Mouse (Mus musculus): ENCODE results near the gene Tmtc3. TPM values are rescaled to one million over a fixed set of nuclear protein-coding genes. Genes with fewer than 3 reads are reported as not detected.

Gene Tmtc3
- polyA plus RNA-seq (2012; rRNA removed) = 6.8 and 8.3 TPM in 2 replicates

DNA sequence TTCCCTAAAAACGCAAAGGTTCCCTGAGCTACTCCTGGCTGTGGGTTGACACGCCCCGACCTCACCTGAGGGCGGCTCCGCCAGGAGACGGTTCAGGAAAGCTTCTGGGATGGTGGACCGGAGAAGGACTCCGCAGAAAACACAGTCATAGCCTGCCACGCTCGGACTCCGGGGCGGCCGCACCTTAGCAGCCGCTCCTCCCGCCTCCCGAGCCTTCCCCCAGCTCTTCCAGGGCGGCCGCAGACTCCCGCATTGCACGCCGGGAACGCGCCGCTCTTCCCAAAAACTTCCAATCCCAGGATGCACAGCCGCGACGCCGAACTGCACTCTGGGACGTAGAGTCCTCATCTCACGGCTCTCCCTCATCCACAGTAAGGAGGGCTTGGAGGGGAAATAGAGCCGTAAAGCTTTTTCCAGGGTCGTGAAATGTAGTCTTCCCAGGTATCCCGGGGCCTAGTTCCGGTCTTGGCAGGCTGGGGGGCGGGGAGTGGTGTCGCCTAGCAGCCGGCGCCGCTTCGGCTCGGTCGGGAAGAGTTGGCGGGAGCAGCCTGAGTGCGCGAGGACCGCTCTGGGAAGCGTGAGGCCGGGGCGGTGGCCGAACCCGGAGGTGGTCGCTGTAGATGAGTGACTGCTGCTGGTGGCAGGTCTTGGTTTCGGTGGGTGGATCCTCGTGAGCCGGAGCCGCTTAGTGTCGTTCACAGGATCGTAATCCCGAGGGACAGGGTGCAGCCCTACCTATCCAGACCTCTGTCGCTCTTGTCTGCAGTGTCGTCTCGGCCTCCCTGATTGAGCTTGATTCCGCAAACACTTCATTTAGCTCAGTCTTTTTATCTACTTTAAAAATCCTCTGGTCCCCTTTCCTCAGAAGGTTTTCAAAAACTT, at the start of gene Tmtc3, which contains the start of gene Cep290:
TSS of gene Tmtc3 (minus strand) at position 254 of the 882 bp plus-strand sequence.
TSS of gene Cep290 (plus strand) at position 462 of the 882 bp plus-strand sequence.
- WGBS = under 1% methylated on average over 63 of the region's 63 CpGs
- no peaks in the 10 kb centered on the region for H3K4me1 ChIP-seq (ENCODE audit: control insufficient read depth, insufficient read depth, low read length)
- H3K27ac ChIP-seq (ENCODE audit: insufficient read depth, low read depth, low read length) = peak within 1 kb of the TSS; percentile 46; the same call in 1 of the 2 replicates
- H3K4me3 ChIP-seq (ENCODE audit: insufficient read depth, low read depth, low read length) = peak within 1 kb of the TSS; percentile 91
- peak; percentile 99 for DNase-seq
- H3K36me3 ChIP-seq (ENCODE audit: control insufficient read depth, insufficient read depth, low read length) = no peaks in the 10 kb centered on the region
- peak; percentile 15 for TF ChIP-seq POLR2A (IDR thresholded peaks at IDR 0.05; ENCODE audit: low read depth, low read length)
- no peak for TF ChIP-seq CTCF (conservative IDR thresholded peaks at IDR 0.05; ENCODE audit: insufficient read depth, insufficient read length, low read depth, low read length)
- no peaks in the 10 kb centered on the region for H3K27me3 ChIP-seq (replicated peaks; ENCODE audit: control insufficient read depth, insufficient read depth, low read length)

GRCm38 (mm10) chr10:100524499-100525390, 37.6 kb upstream of the Tmtc3 start:
- TF ChIP-seq POLR2A (IDR thresholded peaks at IDR 0.05; ENCODE audit: low read depth, low read length) (no peak), CTCF (conservative IDR thresholded peaks at IDR 0.05; ENCODE audit: insufficient read depth, insufficient read length, low read depth, low read length) (no peak)
- no peak for DNase-seq
- H3K4me3 ChIP-seq (ENCODE audit: insufficient read depth, low read depth, low read length) = no peak overlapping the region
- no peaks in the 10 kb centered on the region for H3K36me3 ChIP-seq (ENCODE audit: control insufficient read depth, insufficient read depth, low read length)
- no peaks in the 10 kb centered on the region for H3K4me1 ChIP-seq (ENCODE audit: control insufficient read depth, insufficient read depth, low read length)
- no peak overlapping the region for H3K27ac ChIP-seq (ENCODE audit: insufficient read depth, low read depth, low read length)
- WGBS = 93% methylated on average over 9 of the region's 9 CpGs
- H3K27me3 ChIP-seq (replicated peaks; ENCODE audit: control insufficient read depth, insufficient read depth, low read length) = no peaks in the 10 kb centered on the region

DNA sequence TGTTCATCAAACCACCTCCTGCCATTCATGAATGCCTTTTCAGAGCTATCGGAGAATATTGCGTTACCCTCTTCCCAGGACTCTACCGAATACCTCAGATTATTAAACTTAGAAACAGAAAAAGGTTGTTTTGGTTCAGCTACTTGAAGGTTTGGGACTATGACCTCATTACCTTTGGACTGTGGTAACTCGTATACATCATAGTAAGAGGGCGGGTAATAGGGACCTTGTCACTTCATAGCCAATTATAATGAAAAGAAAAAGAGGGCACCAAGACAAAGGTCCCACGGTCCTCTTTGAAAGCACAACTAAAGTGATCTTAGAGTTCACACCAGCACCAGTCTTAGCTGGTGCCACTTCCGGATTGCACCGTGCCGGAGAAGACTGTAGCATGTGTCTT, 35.2 kb upstream of the Tmtc3 start:
- H3K27me3 ChIP-seq (replicated peaks; ENCODE audit: control insufficient read depth, insufficient read depth, low read length) = no peaks in the 10 kb centered on the region
- WGBS = 60% methylated on average over 9 of the region's 9 CpGs
- no peaks in the 10 kb centered on the region for H3K4me1 ChIP-seq (ENCODE audit: control insufficient read depth, insufficient read depth, low read length)
- H3K36me3 ChIP-seq (ENCODE audit: control insufficient read depth, insufficient read depth, low read length) = no peaks in the 10 kb centered on the region; the same call in 1 of the 2 replicates
- no peak overlapping the region for H3K4me3 ChIP-seq (ENCODE audit: insufficient read depth, low read depth, low read length)
- peak; percentile 52 for DNase-seq
- TF ChIP-seq POLR2A (IDR thresholded peaks at IDR 0.05; ENCODE audit: low read depth, low read length) (no peak), CTCF (conservative IDR thresholded peaks at IDR 0.05; ENCODE audit: insufficient read depth, insufficient read length, low read depth, low read length) (no peak)
- H3K27ac ChIP-seq (ENCODE audit: insufficient read depth, low read depth, low read length) = no peak overlapping the region

DNA sequence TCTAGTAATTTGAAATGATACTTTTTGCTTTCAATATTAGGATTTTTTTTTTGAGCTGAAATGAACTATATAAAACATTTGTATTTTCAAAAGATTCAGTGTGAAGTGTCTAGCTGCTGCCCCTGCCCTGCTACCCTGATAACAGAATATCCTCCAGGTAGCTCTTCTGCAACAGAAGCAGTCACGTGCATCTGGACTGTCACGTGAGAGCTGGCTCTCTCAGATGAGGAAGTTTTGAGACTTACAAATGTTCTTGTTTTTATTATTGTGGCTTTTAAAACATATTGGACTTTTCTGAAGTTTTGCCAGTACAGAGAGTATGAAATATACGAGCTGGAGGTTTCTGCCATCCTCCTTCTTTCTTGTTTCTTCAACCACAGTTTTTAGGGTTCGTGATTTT, 34.5 kb upstream of the Tmtc3 start:
- WGBS = 49% methylated on average over 4 of the region's 4 CpGs
- H3K4me1 ChIP-seq (ENCODE audit: control insufficient read depth, insufficient read depth, low read length) = no peaks in the 10 kb centered on the region
- no peak overlapping the region for H3K27ac ChIP-seq (ENCODE audit: insufficient read depth, low read depth, low read length)
- no peaks in the 10 kb centered on the region for H3K27me3 ChIP-seq (replicated peaks; ENCODE audit: control insufficient read depth, insufficient read depth, low read length)
- H3K4me3 ChIP-seq (ENCODE audit: insufficient read depth, low read depth, low read length) = no peak overlapping the region
- H3K36me3 ChIP-seq (ENCODE audit: control insufficient read depth, insufficient read depth, low read length) = no peaks in the 10 kb centered on the region; the same call in 1 of the 2 replicates
- no peak for TF ChIP-seq POLR2A (IDR thresholded peaks at IDR 0.05; ENCODE audit: low read depth, low read length)
- TF ChIP-seq CTCF (conservative IDR thresholded peaks at IDR 0.05; ENCODE audit: insufficient read depth, insufficient read length, low read depth, low read length) = no peak
- DNase-seq = no peak

DNA sequence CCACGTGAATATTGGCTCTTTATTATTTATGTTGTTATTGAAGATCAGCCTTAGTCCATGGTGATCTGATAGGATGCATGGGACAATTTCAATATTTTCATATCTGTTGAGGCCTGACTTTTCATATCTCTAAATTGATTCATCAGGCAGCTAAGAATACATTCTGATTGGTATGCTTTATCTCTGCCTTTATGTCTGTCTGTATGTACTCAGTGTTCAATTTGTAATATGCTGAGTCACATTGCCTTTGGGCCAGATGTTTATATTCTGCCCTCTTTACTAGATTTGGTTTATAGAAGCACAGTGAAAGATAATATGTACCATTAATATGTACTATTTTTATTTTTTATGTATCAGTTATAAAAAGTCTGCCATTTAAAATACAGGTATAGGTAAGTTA, 21.0 kb upstream of the Tmtc3 start:
- Histone ChIP-seq H3K4me1 (ENCODE audit: control insufficient read depth, insufficient read depth, low read length) (no peaks in the 10 kb centered on the region), H3K36me3 (ENCODE audit: control insufficient read depth, insufficient read depth, low read length) (0 out of 2 replicates have a peak, but pooled peaks cover 2% of the 10 kb centered on the region), H3K27ac (ENCODE audit: insufficient read depth, low read depth, low read length) (no peak overlapping the region), H3K4me3 (ENCODE audit: insufficient read depth, low read depth, low read length) (no peak overlapping the region), H3K27me3 (replicated peaks; ENCODE audit: control insufficient read depth, insufficient read depth, low read length) (no peaks in the 10 kb centered on the region)
- no peak for TF ChIP-seq CTCF (conservative IDR thresholded peaks at IDR 0.05; ENCODE audit: insufficient read depth, insufficient read length, low read depth, low read length)
- WGBS = 84% methylated on average over 1 of the region's 1 CpGs
- no peak for DNase-seq

- TF ChIP-seq POLR2A (IDR thresholded peaks at IDR 0.05; ENCODE audit: low read depth, low read length) (no peak), CTCF (conservative IDR thresholded peaks at IDR 0.05; ENCODE audit: insufficient read depth, insufficient read length, low read depth, low read length) (no peak)
- no peak overlapping the region for H3K27ac ChIP-seq (ENCODE audit: insufficient read depth, low read depth, low read length)
- H3K4me1 ChIP-seq (ENCODE audit: control insufficient read depth, insufficient read depth, low read length) = no peaks in the 10 kb centered on the region
- no peaks in the 10 kb centered on the region for H3K27me3 ChIP-seq (replicated peaks; ENCODE audit: control insufficient read depth, insufficient read depth, low read length)
- H3K4me3 ChIP-seq (ENCODE audit: insufficient read depth, low read depth, low read length) = no peak overlapping the region
- WGBS = 90% methylated on average over 3 of the region's 3 CpGs
- no peak for DNase-seq
- H3K36me3 ChIP-seq (ENCODE audit: control insufficient read depth, insufficient read depth, low read length) = 0 out of 2 replicates have a peak, but pooled peaks cover 2% of the 10 kb centered on the region
Observed at GRCm38 (mm10) chr10:100498309-100498708, 11.2 kb upstream of the Tmtc3 start.

Data from kidney, adult 2 months (tissue).